Mouse (Mus musculus) midbrain, embryonic 10.5 days (tissue): ENCODE results near the gene Csnk1d. TPM values are rescaled to one million over a fixed set of nuclear protein-coding genes. Genes with fewer than 3 reads are reported as not detected.

Experiments used
- polyA plus RNA-seq: library from polyadenylated mRNA; unstranded; fragments of >200 nt; fragmentation: Nextera tagmentation; extraction: Ambion mirVana; gene quantifications from 2 replicates; pipeline ENCODE4 v1.2.1, GENCODE M21; 2016

Gene Csnk1d
- polyA plus RNA-seq, 1 experiment from 2014 or later, result 120 TPM

Other genes starting within 250 kb of the Csnk1d start
- gene Hmga1b, start 228.5 kb downstream of the Csnk1d start, polyA plus RNA-seq, result 9.4 and 12.9 TPM in 2 replicates
- 43.4 and 55.9 TPM in 2 replicates for gene Rfng, start 207.1 kb downstream of the Csnk1d start, polyA plus RNA-seq
- 287 TPM in 2 replicates for gene Gps1, start 207.1 kb downstream of the Csnk1d start, polyA plus RNA-seq
- 94.4 and 99.2 TPM in 2 replicates for gene Dus1l, start 194.9 kb downstream of the Csnk1d start, polyA plus RNA-seq
- gene Fasn, start 166.8 kb downstream of the Csnk1d start, polyA plus RNA-seq, result 118 and 131 TPM in 2 replicates
- 5.9 and 6.2 TPM in 2 replicates for gene Ccdc57, start 58.5 kb downstream of the Csnk1d start, polyA plus RNA-seq
- 120 and 215 TPM in 2 replicates for gene Slc16a3, start 42.9 kb downstream of the Csnk1d start, polyA plus RNA-seq
- gene Cd7, start 48.1 kb upstream of the Csnk1d start, polyA plus RNA-seq, result not detected in 2 replicates
- gene Sectm1b, start 72.2 kb upstream of the Csnk1d start, polyA plus RNA-seq, result not detected in 2 replicates
- not detected in 2 replicates for gene Sectm1a, start 89.9 kb upstream of the Csnk1d start, polyA plus RNA-seq
- not detected in 2 replicates for gene Tex19.2, start 127.3 kb upstream of the Csnk1d start, polyA plus RNA-seq
- 0.06 TPM in 1 of 2 replicates, not detected in the other for gene Tex19.1, start 154.8 kb upstream of the Csnk1d start, polyA plus RNA-seq
- 0.06 TPM in 1 of 2 replicates, not detected in the other for gene Uts2r, start 168.9 kb upstream of the Csnk1d start, polyA plus RNA-seq
- gene Hexdc, start 213.1 kb upstream of the Csnk1d start, polyA plus RNA-seq, result 5.1 and 6.6 TPM in 2 replicates
- gene Ogfod3, start 213.4 kb upstream of the Csnk1d start, polyA plus RNA-seq, result 23.8 and 25.9 TPM in 2 replicates
- 35.2 and 39.0 TPM in 2 replicates for gene Cybc1, start 238.0 kb upstream of the Csnk1d start, polyA plus RNA-seq
- gene Narf, start 245.9 kb upstream of the Csnk1d start, polyA plus RNA-seq, result 59.3 and 71.0 TPM in 2 replicates